Mouse (Mus musculus): Measurements from ENCODE around the gene Map3k21. TPM values are rescaled to one million over a fixed set of nuclear protein-coding genes. Genes with fewer than 3 reads are reported as not detected.

Gene Map3k21
- polyA plus RNA-seq, 1 experiment from 2014 or later, result 1.0 TPM

GRCm38 (mm10) chr8:125907311-125907710, 2.9 kb upstream of the Map3k21 start:
- ATAC-seq (ENCODE audit: insufficient read depth, low FRiP score), result no peak
- 75% methylated on average over 2 of the region's 2 CpGs for WGBS
- Histone ChIP-seq H3K9ac (ENCODE audit: low read length) (no peak overlapping the region), H3K9me3 (replicated peaks; ENCODE audit: control insufficient read depth, low read length) (peaks cover 4% of the 10 kb centered on the region; the same call in 1 of the 2 replicates), H3K36me3 (ENCODE audit: control insufficient read depth, insufficient read depth, low read length) (no peaks in the 10 kb centered on the region), H3K27me3 (ENCODE audit: control insufficient read depth, insufficient read depth, low read length) (peaks cover 33% of the 10 kb centered on the region), H3K4me1 (ENCODE audit: control insufficient read depth, insufficient read depth, low read length) (0 out of 2 replicates have a peak, but pooled peaks cover 6% of the 10 kb centered on the region), H3K4me2 (ENCODE audit: low read depth, low read length) (no peak overlapping the region), H3K27ac (ENCODE audit: low read length) (no peak overlapping the region), H3K4me3 (replicated peaks; ENCODE audit: low read length) (no peak overlapping the region)

GRCm38 (mm10) chr8:125909661-125910364, 437 bp upstream of the Map3k21 start:
- Histone ChIP-seq H3K36me3 (ENCODE audit: control insufficient read depth, insufficient read depth, low read length) (no peaks in the 10 kb centered on the region), H3K9me3 (replicated peaks; ENCODE audit: control insufficient read depth, low read length) (peaks cover 4% of the 10 kb centered on the region; the same call in 1 of the 2 replicates), H3K4me2 (ENCODE audit: low read depth, low read length) (peak overlapping the region; percentile 98), H3K4me3 (replicated peaks; ENCODE audit: low read length) (peak overlapping the region; percentile 58), H3K4me1 (ENCODE audit: control insufficient read depth, insufficient read depth, low read length) (0 out of 2 replicates have a peak, but pooled peaks cover 6% of the 10 kb centered on the region), H3K27ac (ENCODE audit: low read length) (peak overlapping the region; percentile 52; the same call in 1 of the 2 replicates), H3K27me3 (ENCODE audit: control insufficient read depth, insufficient read depth, low read length) (peaks cover 40% of the 10 kb centered on the region), H3K9ac (ENCODE audit: low read length) (peak overlapping the region; percentile 66)
- peak; percentile 94 for ATAC-seq (ENCODE audit: insufficient read depth, low FRiP score)
- WGBS, result 5% methylated on average over 30 of the region's 30 CpGs

- Histone ChIP-seq H3K9ac (ENCODE audit: low read length) (peak overlapping the region; percentile 66), H3K4me2 (ENCODE audit: low read depth, low read length) (peak overlapping the region; percentile 98), H3K27ac (ENCODE audit: low read length) (no peak overlapping the region), H3K9me3 (replicated peaks; ENCODE audit: control insufficient read depth, low read length) (peaks cover 4% of the 10 kb centered on the region; the same call in 1 of the 2 replicates), H3K27me3 (ENCODE audit: control insufficient read depth, insufficient read depth, low read length) (peaks cover 40% of the 10 kb centered on the region), H3K4me3 (replicated peaks; ENCODE audit: low read length) (peak overlapping the region; percentile 58), H3K36me3 (ENCODE audit: control insufficient read depth, insufficient read depth, low read length) (no peaks in the 10 kb centered on the region), H3K4me1 (ENCODE audit: control insufficient read depth, insufficient read depth, low read length) (0 out of 2 replicates have a peak, but pooled peaks cover 6% of the 10 kb centered on the region)
- 2% methylated on average over 31 of the region's 31 CpGs for WGBS
- no peak for ATAC-seq (ENCODE audit: insufficient read depth, low FRiP score)
These were observed 955 bp downstream of the Map3k21 start for GRCm38 (mm10) chr8:125911229-125911580.

GRCm38 (mm10) chr8:125913206-125913605, 3.0 kb downstream of the Map3k21 start:
- Histone ChIP-seq H3K27ac (ENCODE audit: low read length) (no peak overlapping the region), H3K36me3 (ENCODE audit: control insufficient read depth, insufficient read depth, low read length) (no peaks in the 10 kb centered on the region), H3K9ac (ENCODE audit: low read length) (no peak overlapping the region), H3K27me3 (ENCODE audit: control insufficient read depth, insufficient read depth, low read length) (peaks cover 40% of the 10 kb centered on the region), H3K9me3 (replicated peaks; ENCODE audit: control insufficient read depth, low read length) (no peaks in the 10 kb centered on the region), H3K4me3 (replicated peaks; ENCODE audit: low read length) (no peak overlapping the region), H3K4me1 (ENCODE audit: control insufficient read depth, insufficient read depth, low read length) (peaks cover 6% of the 10 kb centered on the region; the same call in 1 of the 2 replicates), H3K4me2 (ENCODE audit: low read depth, low read length) (no peak overlapping the region)
- WGBS, result 80% methylated on average over 4 of the region's 4 CpGs
- no peak for ATAC-seq (ENCODE audit: insufficient read depth, low FRiP score)

GRCm38 (mm10) chr8:125914386-125914785, 4.1 kb downstream of the Map3k21 start:
- no peak for ATAC-seq (ENCODE audit: insufficient read depth, low FRiP score)
- 56% methylated on average over 9 of the region's 9 CpGs for WGBS
- no peak overlapping the region for H3K9ac ChIP-seq (ENCODE audit: low read length)
- H3K27me3 ChIP-seq (ENCODE audit: control insufficient read depth, insufficient read depth, low read length), result peaks cover 35% of the 10 kb centered on the region
- H3K36me3 ChIP-seq (ENCODE audit: control insufficient read depth, insufficient read depth, low read length), result no peaks in the 10 kb centered on the region
- H3K4me3 ChIP-seq (replicated peaks; ENCODE audit: low read length), result no peak overlapping the region
- H3K4me1 ChIP-seq (ENCODE audit: control insufficient read depth, insufficient read depth, low read length), result peaks cover 6% of the 10 kb centered on the region; the same call in 1 of the 2 replicates
- H3K9me3 ChIP-seq (replicated peaks; ENCODE audit: control insufficient read depth, low read length), result no peaks in the 10 kb centered on the region
- no peak overlapping the region for H3K27ac ChIP-seq (ENCODE audit: low read length)
- no peak overlapping the region for H3K4me2 ChIP-seq (ENCODE audit: low read depth, low read length)

- Histone ChIP-seq H3K27me3 (ENCODE audit: control insufficient read depth, insufficient read depth, low read length) (peaks cover 10% of the 10 kb centered on the region; the same call in 1 of the 2 replicates), H3K36me3 (ENCODE audit: control insufficient read depth, insufficient read depth, low read length) (no peaks in the 10 kb centered on the region), H3K4me3 (replicated peaks; ENCODE audit: low read length) (no peak overlapping the region), H3K4me1 (ENCODE audit: control insufficient read depth, insufficient read depth, low read length) (no peaks in the 10 kb centered on the region; the same call in 1 of the 2 replicates), H3K9ac (ENCODE audit: low read length) (no peak overlapping the region), H3K27ac (ENCODE audit: low read length) (no peak overlapping the region), H3K9me3 (replicated peaks; ENCODE audit: control insufficient read depth, low read length) (no peaks in the 10 kb centered on the region), H3K4me2 (ENCODE audit: low read depth, low read length) (no peak overlapping the region)
- 47% methylated on average over 10 of the region's 10 CpGs for WGBS
- ATAC-seq (ENCODE audit: insufficient read depth, low FRiP score), result peak; percentile 67
These were observed 6.8 kb downstream of the Map3k21 start for GRCm38 (mm10) chr8:125917013-125917412.

- Histone ChIP-seq H3K27ac (ENCODE audit: low read length) (peak overlapping the region; percentile 22; the same call in 1 of the 2 replicates), H3K9ac (ENCODE audit: low read length) (no peak overlapping the region), H3K36me3 (ENCODE audit: control insufficient read depth, insufficient read depth, low read length) (no peaks in the 10 kb centered on the region), H3K4me3 (replicated peaks; ENCODE audit: low read length) (no peak overlapping the region), H3K4me2 (ENCODE audit: low read depth, low read length) (no peak overlapping the region), H3K27me3 (ENCODE audit: control insufficient read depth, insufficient read depth, low read length) (0 out of 2 replicates have a peak, but pooled peaks cover under 1% of the 10 kb centered on the region), H3K4me1 (ENCODE audit: control insufficient read depth, insufficient read depth, low read length) (no peaks in the 10 kb centered on the region; the same call in 1 of the 2 replicates), H3K9me3 (replicated peaks; ENCODE audit: control insufficient read depth, low read length) (no peaks in the 10 kb centered on the region)
- ATAC-seq (ENCODE audit: insufficient read depth, low FRiP score), result peak; percentile 76
- WGBS, result 60% methylated on average over 2 of the region's 2 CpGs
These were observed 8.5 kb downstream of the Map3k21 start for GRCm38 (mm10) chr8:125918719-125919118.

GRCm38 (mm10) chr8:125919560-125919959, 9.3 kb downstream of the Map3k21 start:
- H3K4me2 ChIP-seq (ENCODE audit: low read depth, low read length), result no peak overlapping the region

GRCm38 (mm10) chr8:125920281-125920680, 10.0 kb downstream of the Map3k21 start:
- H3K9me3 ChIP-seq (replicated peaks; ENCODE audit: control insufficient read depth, low read length), result no peaks in the 10 kb centered on the region
- no peak overlapping the region for H3K4me3 ChIP-seq (replicated peaks; ENCODE audit: low read length)
- H3K27me3 ChIP-seq (ENCODE audit: control insufficient read depth, insufficient read depth, low read length), result no peaks in the 10 kb centered on the region
- WGBS, result 76% methylated on average over 10 of the region's 10 CpGs
- no peak overlapping the region for H3K27ac ChIP-seq (ENCODE audit: low read length)
- no peaks in the 10 kb centered on the region; the same call in 1 of the 2 replicates for H3K4me1 ChIP-seq (ENCODE audit: control insufficient read depth, insufficient read depth, low read length)
- ATAC-seq (ENCODE audit: insufficient read depth, low FRiP score), result no peak
- no peaks in the 10 kb centered on the region for H3K36me3 ChIP-seq (ENCODE audit: control insufficient read depth, insufficient read depth, low read length)
- H3K4me2 ChIP-seq (ENCODE audit: low read depth, low read length), result no peak overlapping the region
- H3K9ac ChIP-seq (ENCODE audit: low read length), result no peak overlapping the region

More at GRCm38 (mm10) chr8:125919560-125919959, 9.3 kb downstream of the Map3k21 start:
- Histone ChIP-seq H3K9me3 (replicated peaks; ENCODE audit: control insufficient read depth, low read length) (no peaks in the 10 kb centered on the region), H3K36me3 (ENCODE audit: control insufficient read depth, insufficient read depth, low read length) (no peaks in the 10 kb centered on the region), H3K9ac (ENCODE audit: low read length) (no peak overlapping the region), H3K27ac (ENCODE audit: low read length) (peak overlapping the region; percentile 28; the same call in 1 of the 2 replicates), H3K4me3 (replicated peaks; ENCODE audit: low read length) (no peak overlapping the region), H3K4me1 (ENCODE audit: control insufficient read depth, insufficient read depth, low read length) (no peaks in the 10 kb centered on the region; the same call in 1 of the 2 replicates), H3K27me3 (ENCODE audit: control insufficient read depth, insufficient read depth, low read length) (no peaks in the 10 kb centered on the region)
- WGBS, result 59% methylated on average over 8 of the region's 8 CpGs
- no peak for ATAC-seq (ENCODE audit: insufficient read depth, low FRiP score)

Measured in stomach, embryonic 16.5 days (tissue).